Mouse (Mus musculus) urinary bladder, adult 18-20 months (tissue): ENCODE results near the gene Gm17521.
"Not testable (repeated sequence)": the region's sequence is repeated elsewhere in the genome, so short reads cannot be mapped to it uniquely, and the experiment has no call there.

ENCODE experiments used
- DNase-seq, 2 experiments: peaks; one replicate each; pipeline ENCODE4 v3.0.0; 2022; ENCODE audit warnings: low spot score in 2 of 2, mixed read lengths in 2 of 2

The Gm17521 gene

DNA sequence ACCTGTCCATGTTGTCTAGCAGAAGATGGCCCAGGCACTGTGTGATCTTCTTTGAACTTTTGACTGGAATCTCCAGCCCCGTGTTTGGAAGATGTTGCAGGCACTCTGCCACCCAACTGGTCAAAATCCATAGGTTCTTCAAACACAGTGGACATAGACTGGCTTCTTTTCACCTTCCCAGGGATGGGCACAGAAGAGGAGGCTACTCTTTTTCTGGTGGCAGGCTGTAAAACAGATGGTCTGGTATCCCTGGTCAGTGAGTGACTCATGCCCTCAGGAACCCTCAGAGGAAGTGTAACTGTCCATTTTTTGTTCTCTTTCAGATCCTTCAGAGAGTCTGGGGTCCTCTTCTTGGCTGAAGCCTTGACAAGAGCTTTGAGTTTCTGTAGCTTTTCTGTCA, at the start of gene Gm17521:
TSS of gene Gm17521 (minus strand) at position 101 of the 400 bp plus-strand sequence.
- DNase-seq: not testable (repeated sequence)

DNA sequence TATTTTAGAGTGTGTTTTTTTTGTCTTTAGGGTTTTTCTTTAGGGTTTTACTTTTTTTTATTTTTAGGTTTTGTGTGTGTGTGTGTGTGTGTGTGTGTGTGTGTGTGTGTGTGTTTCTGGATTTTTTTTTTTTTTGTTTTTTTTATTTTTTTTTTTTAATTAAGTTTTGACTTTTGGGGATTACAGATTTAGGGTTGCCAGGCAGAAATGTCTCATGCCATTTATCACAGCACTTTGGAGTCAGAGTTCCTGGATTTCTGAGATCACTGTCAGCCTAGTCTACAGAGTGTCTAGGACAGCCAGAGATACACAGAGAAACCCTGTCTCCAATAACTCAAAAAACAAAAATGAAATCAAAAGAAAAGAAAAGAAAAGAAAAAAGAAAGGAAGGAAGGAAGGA, 14.5 kb upstream of the Gm17521 start:
- DNase-seq: no peak

DNA sequence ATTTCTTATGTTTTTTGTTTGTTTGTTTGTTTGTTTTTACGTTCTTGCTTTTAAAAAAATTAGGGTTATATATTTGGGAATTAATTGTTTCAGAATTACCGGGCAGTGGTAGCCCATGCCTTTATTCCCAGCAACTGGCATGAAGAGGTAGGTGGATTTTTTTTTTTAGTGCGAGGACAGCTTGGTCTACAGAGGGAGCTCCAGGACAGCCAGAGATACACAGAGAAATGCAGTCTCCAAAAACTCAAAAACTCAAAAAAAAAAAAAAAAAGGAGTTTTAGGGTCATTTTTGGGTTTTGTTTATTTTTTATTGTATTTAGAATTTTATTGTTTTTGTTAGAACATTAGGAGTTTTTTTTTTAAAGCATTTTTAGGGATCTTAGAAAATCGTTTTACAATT, 14.0 kb upstream of the Gm17521 start:
- DNase-seq: no peak
